Mouse (Mus musculus): ENCODE measurements around the gene Esyt3. TPM values are rescaled to one million over a fixed set of nuclear protein-coding genes. Genes with fewer than 3 reads are reported as not detected.

The Esyt3 gene
- 0.22 and 0.42 TPM in 2 replicates for polyA plus RNA-seq (2012; rRNA removed)

DNA sequence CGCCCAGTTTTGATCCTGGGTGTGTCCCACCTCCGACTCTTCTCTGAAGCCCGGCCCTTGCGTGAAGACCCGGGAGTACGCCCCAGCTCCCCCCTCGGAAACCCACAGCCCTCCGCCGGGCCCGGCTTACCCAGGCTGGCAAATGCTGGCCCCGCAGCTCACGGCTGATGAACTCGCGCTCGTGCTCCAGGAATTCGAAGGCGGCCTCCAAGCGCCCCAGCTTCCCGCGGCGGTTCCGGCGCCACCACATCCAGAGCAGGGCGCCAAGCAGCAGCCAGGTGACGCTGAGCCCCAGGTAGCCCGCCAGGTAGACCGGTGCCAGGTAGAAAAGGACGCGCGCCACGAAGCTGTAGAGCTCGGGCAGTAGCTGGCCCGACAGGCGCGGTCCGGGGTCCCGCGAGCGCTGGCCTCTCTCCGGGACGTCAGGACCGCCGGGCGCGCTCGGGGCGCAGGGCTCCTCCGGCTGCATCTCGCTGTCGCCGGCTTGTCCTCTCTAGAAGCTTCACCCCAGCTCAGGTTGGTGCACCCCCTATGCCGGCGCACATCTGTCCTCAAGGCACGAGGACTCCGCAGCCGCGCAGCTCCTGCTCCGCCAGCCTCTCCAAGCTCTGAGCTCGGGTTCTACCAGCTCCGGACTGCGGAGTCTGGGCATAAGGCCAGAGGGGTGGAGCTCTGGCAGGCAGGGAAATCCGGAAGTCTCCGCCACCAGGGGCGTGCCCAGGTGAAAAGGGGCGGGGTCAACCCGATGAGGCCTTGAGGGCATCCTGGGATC, at the start of gene Esyt3:
TSS of gene Esyt3 (minus strand) at position 637 of the 772 bp plus-strand sequence.

Other genes with a start within 250 kb of the Esyt3 start
- gene Pik3cb, start 217.9 kb downstream of the Esyt3 start, polyA plus RNA-seq (2012; rRNA removed): 4.8 and 4.9 TPM in 2 replicates
- gene Faiml, start 121.3 kb downstream of the Esyt3 start, polyA plus RNA-seq (2012; rRNA removed): not detected in 2 replicates
- 30.0 and 41.7 TPM in 2 replicates for gene Cep70, start 115.2 kb downstream of the Esyt3 start, polyA plus RNA-seq (2012; rRNA removed)
- gene Mras, start 78.8 kb upstream of the Esyt3 start, polyA plus RNA-seq (2012; rRNA removed): 21.8 and 25.7 TPM in 2 replicates
- gene Nme9, start 92.9 kb upstream of the Esyt3 start, polyA plus RNA-seq (2012; rRNA removed): 0.18 TPM in 1 of 2 replicates, not detected in the other
- gene Armc8, start 210.3 kb upstream of the Esyt3 start, polyA plus RNA-seq (2012; rRNA removed): 22.8 and 28.4 TPM in 2 replicates
- gene Dbr1, start 217.2 kb upstream of the Esyt3 start, polyA plus RNA-seq (2012; rRNA removed): 21.8 and 27.0 TPM in 2 replicates